Mouse (Mus musculus): ENCODE data around the gene Smcr8.
A peak's percentile ranks its signal among the peaks of the same experiment; 100 is the strongest.
"Not testable (repeated sequence)": the region's sequence is repeated elsewhere in the genome, so short reads cannot be mapped to it uniquely, and the experiment has no call there.

Smcr8 gene

DNA sequence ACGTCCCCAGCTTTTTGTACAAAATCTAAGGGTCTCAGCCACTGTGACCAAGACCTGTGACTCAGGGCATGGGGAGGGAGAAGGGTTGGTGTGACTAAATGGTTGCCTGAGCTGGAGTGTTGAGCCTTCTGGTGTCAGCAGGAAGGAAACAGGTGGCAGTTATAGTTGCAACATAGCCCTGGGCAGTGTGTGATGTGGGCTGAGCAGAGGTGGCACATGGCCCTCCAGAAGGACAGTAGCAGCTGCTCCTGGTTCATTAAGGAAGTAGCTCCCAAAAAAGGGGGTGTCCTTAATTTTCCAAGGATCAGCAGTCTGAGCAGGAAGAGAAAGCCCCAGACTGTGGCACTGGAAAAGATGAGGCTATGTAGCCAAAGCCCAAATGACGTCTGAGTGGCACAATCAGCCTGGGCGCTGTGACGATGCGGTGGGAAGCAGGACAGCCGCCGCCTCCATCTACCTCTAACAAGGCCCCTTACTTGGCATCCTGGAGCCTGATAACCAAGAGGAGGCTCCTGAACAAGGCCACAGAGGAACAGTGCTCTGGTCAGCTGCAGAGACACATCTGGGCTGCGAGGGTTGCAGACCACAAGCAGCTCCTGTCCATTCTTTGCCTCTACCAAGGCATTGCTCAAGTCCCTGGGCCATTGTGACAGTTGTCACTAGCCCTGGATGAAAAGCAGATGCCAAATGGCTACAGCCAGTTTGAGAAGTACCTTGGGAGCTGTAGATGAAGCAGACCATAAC, 7.0 kb downstream of the Smcr8 start:
- DNase-seq, result no peak

DNA sequence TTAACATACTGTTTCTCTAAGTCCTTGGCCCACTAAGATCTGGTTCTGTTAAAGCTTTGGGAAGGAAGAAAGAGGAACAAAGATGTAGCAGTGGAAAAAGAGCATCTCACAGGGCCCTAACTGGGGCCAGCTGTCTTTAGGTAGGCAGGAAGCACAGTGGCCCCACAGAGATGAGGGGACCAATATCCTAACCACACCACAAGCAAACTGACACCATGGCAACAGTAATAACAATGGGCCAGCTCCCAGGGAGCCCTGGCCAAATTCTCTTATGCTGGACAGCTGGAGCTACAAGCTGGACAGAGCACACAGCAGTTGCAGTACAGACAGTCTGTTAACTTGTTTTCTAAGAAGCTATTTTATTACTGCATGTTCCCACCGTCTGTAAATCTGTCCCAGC, 10.3 kb downstream of the Smcr8 start:
- no peak for DNase-seq

DNA sequence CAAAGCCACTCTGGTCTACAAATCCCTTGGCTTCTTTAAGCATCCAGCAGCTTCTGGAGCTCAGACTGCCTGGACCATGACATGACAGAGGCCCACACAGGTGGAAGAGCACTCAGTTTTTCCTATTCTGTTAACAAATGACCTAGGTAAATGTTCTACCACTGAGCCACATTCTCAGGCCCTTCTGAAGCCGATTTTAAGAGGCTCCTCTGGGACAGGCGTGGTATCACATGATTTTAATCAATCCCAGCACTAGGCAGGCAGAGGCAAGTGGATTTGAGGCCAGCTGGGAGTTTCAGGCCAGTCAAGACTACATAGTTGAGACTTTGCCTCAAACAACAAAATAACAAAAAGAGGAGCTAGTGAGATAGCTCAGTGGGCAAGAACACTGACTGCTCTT, 13.1 kb downstream of the Smcr8 start:
- no peak for DNase-seq

DNA sequence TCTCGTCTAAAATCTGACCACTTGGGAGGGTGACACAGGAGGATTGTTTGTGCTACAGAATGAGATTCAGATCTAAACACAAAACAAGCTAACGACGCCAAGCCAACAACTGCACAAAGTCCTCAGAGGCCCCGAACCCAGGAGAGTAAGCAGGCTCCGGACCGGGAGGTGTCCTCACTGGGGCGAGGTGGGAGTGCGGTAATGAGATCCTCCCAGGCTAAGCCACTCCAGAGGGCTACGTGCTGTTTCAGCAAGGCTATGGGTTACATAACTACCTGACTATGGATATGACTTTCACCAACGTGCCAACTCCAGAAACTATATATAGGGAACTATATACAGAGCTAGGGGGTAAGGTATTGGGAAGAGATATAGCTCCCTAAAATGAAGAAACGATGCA, 19.0 kb downstream of the Smcr8 start:
- DNase-seq, result no peak

DNA sequence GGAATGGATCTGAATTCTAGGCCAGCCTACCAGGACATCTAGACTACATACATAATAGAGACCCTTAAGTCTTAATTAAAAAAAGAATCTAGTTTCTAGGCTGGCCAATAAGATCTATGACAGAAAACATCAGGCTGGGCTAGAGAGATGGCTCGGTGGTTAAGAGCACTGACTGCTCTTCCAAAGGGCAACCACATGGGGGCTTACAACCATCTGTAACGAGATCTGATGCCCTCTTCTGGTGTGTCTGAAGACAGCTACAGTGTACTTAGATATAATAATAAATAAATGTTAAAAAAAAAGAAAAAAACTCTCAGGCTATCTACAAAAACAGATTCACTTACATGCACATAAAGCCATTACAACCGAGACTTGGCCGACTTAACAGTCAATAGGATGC, 22.7 kb downstream of the Smcr8 start:
- no peak for DNase-seq

DNA sequence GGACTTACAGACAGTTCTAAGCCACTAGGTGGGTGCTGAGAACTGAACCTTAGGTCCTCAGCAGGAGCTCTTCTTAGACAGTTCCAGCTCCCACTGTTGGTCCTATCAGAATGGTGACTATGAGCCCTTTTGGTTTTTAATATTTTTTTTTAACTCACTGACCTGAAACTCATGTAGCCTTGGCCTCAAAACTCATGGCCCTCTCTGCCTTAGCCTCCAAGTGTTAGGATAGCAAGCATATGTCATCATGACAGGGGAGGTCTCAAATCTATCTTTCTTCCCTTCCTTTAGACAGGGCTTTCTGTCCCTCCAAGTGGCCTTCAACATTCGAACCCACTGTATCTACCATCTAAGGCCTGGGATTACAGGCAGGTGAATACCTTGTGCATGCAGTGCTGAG, 23.6 kb downstream of the Smcr8 start:
- no peak for DNase-seq

DNA sequence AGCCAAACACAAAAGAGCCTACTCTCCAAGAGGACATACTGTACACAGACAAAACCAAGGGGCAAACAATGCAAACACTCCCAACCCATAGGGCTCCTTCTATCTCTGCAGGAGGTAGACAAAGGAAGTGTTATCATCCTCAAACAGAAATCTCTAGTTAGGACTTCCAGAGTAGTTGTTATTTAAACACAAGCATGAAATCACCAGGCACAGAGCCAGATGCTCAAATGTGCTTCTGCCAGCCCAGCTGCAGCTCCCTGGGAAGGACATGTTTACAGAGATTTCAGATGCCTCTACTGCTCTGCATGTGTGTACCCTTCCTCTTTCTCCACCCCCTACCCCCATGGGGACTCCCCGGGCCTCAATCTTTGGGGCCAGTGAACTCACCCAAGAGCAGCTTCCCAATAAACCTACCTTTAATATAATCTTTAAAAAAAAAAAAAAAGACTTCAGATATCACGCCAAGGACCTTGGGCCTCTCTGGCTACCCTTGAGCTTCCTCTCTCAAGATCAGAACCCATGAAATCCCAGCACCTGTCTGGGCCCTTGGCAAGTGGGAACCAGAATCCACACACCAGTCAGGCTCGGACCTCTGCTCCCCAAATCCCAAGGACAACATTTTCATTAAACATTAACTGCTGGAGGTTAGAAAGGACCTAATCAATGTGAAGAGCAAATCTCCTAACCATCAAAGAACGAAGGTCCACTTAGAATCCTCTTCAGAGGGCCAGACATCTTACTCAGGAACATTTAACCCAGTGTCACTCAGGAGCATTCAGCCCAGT, 31.2 kb downstream of the Smcr8 start:
- DNase-seq, result peak; percentile 75 to 79

DNA sequence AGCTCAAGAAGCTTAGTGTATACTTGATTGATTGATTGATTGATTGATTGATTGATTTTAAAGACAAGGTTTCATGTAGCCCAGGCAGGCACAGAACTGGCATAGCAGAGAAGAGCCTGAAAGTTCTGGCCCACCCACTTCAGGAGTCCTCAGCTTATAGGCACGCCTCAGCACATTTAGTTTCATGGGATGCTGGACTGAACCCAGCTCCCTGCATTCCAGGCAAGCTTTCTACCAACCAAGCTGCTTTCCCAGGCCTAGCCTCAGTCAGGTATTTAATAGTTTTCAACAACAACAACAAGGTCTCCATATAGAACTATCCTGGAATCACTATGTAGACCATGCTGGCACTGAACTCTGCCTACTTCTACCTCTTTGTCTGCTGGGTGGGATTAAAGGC, 32.2 kb downstream of the Smcr8 start:
- peak; percentile 56 to 71 for DNase-seq

DNA sequence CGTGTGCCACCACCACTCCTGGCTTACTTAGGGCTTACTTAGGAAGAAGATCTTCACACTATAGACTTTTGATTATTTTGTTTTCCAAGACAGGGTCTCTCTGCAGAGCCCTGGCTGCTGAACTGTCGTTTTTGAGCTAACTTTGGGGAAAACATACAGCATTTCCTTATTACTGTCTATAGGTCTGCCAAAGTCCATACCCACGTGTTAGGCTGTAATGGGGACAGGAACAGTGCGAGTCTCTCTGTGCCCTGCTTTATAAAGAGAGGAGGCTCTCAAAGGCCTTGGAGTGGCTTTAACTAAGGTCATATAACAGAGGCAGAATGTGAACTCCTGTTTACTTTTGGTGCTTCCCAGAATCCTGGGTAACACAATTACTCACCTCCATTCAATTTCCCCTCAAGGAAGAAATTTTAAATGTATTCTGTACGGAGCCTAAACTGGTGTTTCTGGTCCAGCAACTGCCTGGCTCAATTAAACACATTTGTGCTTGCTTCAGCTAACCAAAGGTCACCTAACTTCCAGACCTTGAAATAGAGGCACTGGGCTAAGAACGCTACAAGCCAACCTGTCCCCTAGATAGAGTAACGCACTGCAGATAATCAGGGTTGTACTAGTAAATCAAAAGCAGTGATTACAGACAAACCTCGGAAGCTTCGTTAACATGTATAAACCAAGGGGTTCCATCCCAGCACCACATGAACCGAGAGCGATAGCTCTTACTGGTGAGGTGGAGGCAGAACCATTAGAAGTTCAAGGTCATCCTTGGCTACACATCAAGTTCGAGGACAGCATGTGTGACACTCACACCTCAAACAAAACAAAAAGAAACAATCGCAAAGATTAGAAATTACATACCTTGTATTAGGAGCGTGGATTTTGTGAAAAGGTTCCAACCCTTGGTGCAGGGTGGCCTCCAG, 33.0 kb downstream of the Smcr8 start:
- peak; percentile 62 to 84 for DNase-seq

DNA sequence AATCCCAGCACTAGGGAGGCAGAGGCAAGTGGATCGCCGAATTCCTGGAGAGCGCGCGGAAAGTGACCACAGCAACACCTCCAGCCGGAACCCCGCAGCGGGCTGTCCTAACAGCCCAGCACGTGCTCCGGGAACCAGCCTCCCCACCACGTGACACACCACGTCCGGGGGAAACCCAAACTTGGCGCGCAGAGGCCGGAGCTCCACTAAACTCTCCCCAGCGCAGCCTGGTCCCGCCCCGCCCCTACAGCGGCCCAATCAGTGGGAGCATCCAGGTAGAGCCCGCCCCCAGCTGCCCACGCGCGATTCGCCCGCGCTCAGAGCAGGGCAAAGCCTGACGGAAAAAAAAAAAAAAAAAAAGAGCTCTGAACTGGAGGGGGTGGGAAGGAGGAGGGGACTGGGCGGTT, 33.7 kb downstream of the Smcr8 start:
- DNase-seq, result peak; percentile 97 to 98

DNA sequence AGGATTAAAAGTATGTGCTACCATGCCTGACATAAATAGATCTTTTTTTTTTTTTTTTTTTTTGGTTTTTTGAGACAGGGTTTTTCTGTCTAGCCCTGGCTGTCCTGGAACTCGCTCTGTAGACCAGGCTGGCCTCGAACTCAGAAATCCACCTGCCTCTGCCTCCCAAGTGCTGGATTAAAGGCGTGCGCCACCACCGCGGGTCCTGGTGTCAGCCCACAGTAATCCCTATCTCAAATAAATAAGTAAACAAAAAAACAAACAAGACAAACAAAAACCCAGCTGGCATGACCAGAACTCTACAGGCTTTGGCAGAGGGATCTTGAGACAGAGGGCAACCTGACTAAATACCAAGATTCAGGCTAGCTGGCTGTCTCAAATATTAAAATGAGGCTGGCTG, 34.3 kb downstream of the Smcr8 start, which contains the start of gene Shmt1:
Shmt1 (minus strand) TSS at position 101 of the 400 bp plus-strand sequence.
- not testable (repeated sequence) for DNase-seq

DNA sequence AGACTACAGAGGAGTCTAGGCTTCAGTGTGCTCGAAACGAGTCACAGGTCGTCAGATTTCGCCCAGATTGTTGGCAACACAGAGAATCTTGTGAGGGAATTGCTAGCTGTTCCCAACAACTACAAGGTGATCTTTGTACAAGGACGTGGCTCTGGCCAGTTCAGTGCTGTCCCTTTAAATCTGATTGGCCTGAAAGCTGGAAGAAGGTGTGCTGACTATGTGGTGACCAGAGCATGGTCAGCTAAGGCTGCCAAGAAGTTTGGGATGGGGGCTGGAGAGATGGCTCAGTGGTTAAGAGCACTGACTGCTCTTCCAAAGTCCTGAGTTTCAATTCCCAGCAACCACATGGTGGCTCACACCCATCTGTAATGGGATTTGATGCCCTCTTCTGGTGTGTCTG, 39.1 kb downstream of the Smcr8 start:
- DNase-seq, result no peak

DNA sequence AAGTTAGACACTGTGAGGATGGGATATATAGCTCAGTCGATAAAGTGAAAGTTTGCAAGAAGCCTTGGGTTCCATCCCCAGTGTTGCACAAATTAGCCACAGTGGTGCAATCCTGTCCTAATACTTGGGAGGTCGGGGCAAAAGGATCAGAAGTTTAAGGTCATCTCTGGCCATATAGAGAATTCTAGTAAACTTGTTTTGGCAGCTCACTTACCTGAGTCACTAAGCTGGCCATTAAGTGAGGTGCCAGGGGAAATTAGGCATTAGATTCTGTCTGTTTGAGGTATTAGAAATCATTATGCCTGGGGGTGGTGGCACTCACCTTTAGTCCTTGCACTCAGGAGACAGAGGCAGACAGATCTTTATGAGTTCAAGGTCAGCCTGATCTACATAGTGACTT, 46.4 kb downstream of the Smcr8 start:
- DNase-seq, result no peak

DNA sequence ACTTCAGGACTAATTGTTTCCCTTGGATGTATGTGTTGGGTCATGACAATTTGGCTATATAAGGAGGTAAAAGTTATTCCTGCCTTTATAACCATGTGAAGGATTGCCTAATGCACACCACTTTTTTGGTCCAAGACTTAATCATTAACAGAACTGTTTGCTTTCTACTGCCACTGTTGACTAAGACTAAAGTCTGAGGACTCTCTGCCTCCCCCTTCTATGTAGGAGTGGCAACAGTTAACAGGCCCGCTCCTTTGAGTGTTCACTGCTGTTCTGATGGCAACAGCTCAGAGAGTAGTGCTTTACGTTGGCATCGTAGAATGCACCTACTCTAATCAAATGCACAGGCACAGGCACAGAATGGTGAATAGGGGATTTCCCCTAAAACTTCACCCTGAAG, 47.9 kb downstream of the Smcr8 start:
- DNase-seq, result peak; percentile 35 to 80

DNA sequence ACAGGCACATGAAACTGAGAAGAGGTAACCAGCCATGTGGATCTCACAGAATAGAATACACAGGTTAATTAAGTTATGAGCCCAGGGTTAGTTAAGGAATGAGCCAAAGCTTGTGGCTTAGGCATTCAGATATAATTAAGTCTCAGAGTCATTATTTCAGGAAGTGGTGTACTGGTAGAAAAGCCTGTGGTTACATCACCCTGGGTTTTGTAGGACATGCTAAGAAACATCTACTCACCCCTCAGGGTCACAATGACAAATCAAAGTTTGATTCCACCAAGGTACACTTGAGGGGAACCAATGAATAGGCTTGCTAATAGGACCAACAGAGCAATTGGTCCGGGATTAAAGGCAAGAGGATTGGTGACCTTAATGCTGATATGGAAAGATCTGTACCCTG, 49.4 kb downstream of the Smcr8 start:
- no peak for DNase-seq

DNA sequence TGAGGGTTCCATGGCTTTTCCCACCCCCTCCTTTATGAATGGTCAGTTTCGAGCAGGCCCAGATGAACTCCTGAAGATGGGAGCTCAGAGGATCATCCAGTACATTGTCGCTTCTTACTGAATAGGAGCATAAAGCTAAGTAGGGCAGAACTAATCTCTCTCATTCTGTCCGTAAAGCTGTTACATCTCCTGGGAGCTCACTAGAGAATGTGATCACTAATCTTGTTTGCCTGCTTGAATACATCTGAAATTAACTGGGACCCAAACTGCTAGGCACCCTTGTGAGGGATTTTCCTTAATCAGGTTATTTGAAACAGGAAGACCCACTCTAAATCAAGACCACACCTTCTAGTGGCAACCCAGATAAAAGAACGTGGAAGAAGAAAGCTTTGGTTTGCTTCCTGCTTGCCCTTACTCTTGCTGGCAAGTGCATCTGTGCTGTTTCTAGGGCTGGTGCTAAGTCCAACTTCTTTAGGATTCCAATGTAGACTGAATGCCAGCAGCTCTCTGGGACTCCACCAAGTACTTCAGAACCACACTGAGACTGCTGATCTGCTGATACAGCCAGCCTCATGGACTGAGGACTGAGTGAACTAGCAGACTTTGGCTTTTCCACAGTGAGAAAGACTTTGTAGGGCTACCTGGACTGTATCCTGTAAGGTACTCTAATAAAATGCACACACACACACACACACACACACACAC, 50.1 kb downstream of the Smcr8 start:
- DNase-seq, result peak; percentile 19 to 60

DNA sequence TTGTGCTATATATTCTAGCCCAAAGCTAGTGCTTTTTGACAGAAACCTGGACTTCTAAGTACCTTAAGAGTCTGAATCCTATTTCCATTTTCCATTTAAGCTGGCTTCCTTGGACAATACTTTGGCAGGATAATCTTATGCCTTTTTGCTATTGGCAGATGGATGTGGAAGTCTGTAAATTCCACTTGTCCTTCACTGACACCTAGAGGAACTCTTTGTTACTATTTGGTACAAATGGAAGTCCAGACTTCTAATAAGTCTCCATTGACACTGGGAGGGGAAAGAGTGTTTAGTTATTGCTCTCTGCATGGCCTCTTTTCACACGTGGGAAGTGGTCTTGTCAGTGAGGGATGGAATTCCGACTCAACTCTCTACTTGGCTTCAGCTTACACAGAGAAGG, 51.6 kb downstream of the Smcr8 start:
- no peak for DNase-seq

DNA sequence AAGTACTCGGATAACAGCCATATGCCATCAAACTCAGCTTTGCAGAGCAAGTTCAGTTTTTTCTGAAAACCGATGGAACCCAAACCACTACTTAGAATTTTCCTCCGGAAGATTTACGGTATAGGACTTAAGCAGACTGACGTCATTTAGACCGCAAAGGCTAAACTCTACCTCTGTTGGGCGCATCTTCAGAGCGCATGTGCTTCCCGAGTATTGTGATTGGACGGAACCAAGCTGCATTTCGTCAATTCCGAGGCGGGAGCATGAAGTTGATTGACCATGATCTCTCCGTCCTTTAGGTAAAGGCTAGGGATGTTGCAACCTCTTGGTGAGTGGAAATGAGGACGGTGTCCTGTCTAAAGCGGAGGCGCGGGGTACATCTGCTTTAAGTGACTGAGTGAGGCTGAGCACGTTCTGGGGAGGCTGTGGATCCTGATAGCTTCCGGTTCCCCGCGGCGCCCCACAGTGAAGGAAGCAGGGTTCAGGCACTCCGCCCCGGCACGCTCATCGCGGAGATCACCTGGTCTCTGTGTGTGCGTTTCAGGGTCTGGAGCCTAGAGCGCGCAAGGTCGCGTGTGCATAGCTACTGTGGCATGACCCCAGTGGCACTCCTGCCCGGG, 53.2 kb downstream of the Smcr8 start, which contains the start of gene Dhrs7b:
Dhrs7b (plus strand) TSS at position 199 of the 620 bp plus-strand sequence.
- DNase-seq, result peak; percentile 90 to 91

DNA sequence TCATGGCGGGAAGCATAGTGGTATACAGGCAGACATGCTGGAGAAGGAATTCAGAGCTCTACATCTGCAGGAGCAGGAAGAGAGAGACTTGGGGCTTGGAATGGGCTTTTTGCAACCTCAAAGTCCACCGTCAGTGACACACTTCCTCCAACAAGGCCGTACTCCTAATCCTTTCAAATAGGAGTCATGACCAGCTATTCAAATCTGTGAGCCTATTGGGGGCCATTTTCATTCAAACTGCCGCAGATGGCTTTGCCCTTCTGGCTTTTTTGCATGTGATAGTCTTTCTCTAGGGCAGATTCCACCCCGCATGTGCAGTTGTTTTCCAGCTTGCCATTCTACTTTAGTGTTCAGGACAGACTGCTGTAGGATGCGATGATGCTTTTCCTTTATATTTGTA, 59.6 kb downstream of the Smcr8 start:
- no peak for DNase-seq
